ENCODE assay signal across 1 mouse cellular context in the genomic region with DNA sequence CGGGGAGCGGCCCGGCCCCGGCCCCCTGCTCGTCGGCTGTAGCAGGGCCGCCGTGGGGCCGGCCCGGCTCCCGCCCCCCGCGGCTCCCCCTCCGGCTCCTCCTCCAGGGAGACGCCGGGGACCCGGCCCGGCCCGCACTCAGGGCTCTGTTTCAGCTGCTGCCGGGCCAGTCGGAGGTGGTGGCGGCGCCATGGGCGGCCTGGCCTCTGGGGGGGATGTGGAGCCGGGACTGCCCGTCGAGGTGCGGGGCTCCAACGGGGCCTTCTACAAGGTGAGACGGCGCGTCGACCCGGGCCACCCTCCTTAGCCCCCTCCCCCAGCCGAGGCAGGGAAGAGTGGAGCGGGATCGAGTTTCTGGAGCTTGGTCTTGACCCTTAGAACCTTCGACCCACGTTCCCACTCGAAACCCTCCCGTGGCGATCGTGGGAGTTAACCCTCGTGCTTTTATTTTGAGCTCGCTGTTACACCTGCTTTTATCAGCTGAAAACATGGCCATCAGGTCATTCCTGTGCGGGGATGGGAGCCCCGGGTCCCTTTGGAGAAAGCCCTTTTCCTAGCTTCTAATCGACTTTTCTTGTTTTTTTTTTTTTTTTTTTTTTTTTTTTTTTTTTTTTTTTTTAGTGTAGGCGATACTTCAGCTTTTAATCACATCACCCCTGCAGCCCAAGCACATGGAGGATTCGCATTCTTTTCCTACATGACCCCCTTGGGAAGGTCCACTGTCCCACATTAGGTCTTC.
TF ChIP-seq lines count a peak whose summit lies in the region.

No protein-coding gene starts in this region.

TF ChIP-seq in ES-E14, 5 proteins besides CTCF, POLR2A, EP300 and RAD21 (continued from another document):
- TF ChIP-seq MAFK (IDR thresholded peaks at IDR 0.05; ENCODE audit: insufficient read depth, low read depth, low read length) (no peak), CHD2 (IDR thresholded peaks at IDR 0.05; ENCODE audit: low read depth, low read length) (no peak)
